Mouse (Mus musculus): ENCODE measurements around the gene Syngap1.

- TF ChIP-seq CTCF (IDR thresholded peaks at IDR 0.05; ENCODE audit: control insufficient read depth, insufficient read depth, insufficient replicate concordance, low read depth, low read length) (no peak), POLR2A (IDR thresholded peaks at IDR 0.05; ENCODE audit: control insufficient read depth, low read depth, low read length) (peak; percentile 78)
Measured at GRCm38 (mm10) chr17:26932839-26933398, 8.1 kb upstream of the Syngap1 start, which contains the start of gene Phf1.

All from testis, adult 2 months (tissue).